Mouse (Mus musculus) macrophage (primary cell): ENCODE data around the gene Olfr1294. TPM values are rescaled to one million over a fixed set of nuclear protein-coding genes. Genes with fewer than 3 reads are reported as not detected.

Experiments
- H3K27ac ChIP-seq: fragments of 350-480 bp; formaldehyde crosslinking; 2 replicates; pipeline ENCODE4 v1.9.0; 2021
- H3K36me3 ChIP-seq: fragments of 350-480 bp; formaldehyde crosslinking; 2 replicates; pipeline ENCODE4 v1.9.0; 2021; ENCODE audit errors: inconsistent target
- H3K4me3 ChIP-seq: fragments of 350-480 bp; formaldehyde crosslinking; 2 replicates; pipeline ENCODE4 v1.9.0; 2021; ENCODE audit errors: inconsistent target
- H3K79me2 ChIP-seq: fragments of 350-480 bp; formaldehyde crosslinking; 2 replicates; pipeline ENCODE4 v1.9.0; 2021; ENCODE audit errors: inconsistent target
- WGBS: methylation state at CpG from one replicate; pipeline ENCODE4 v1.1.7; 2026; ENCODE audit warnings: inconsistent platforms; ENCODE audit not compliant: missing documents; 5-methylcytosine and 5-hydroxymethylcytosine counted together
- polyA plus RNA-seq: library from polyadenylated mRNA; stranded (reverse); fragments of 250-400 nt; gene quantifications from 3 replicates; pipeline ENCODE4 v1.2.4, GENCODE M21; 2018; ENCODE audit warnings: inconsistent platforms
- total RNA-seq, 78 experiments: library from RNA; depleted of rRNA; stranded (reverse); fragments of 250-400 nt; gene quantifications; 1 replicate in 9 of 78; 2 replicates in 24 of 78; 3 replicates in 43 of 78; 4 replicates in 2 of 78; pipeline ENCODE4 v1.2.4; 2018; ENCODE audit warnings: inconsistent platforms in 56 of 78

Olfr1294 gene
- total RNA-seq (2018; cell fraction: chromatin; rRNA removed), result not detected
- total RNA-seq (2018; cell fraction: cytosol; rRNA removed), result not detected
- total RNA-seq (2018; cell fraction: nucleus; rRNA removed), result not detected
- not detected in 3 replicates for polyA plus RNA-seq

DNA sequence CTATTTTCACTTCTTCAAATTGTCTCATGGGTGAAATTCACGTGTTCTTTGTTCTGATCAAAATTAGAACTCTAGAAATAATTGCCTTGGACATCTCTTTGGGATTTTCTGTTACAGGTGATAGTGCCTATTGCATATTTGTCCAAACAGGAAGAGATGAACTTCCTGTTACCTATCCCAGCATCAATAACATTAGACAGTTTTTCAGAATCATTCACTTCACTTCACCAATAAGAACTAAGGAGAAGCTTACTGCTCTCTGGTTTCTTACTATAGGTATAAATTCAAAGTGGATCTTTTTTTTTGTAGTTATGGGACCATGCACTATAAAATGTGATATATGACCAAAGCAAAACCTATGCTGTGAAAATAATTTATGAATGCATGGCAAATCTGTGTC is at the start of gene Olfr1294:
TSS of gene Olfr1294 (minus strand) at position 101 of the 400 bp plus-strand sequence.
- no peak within 1 kb of the TSS for H3K27ac ChIP-seq
- 56% methylated on average over 1 of the region's 1 CpGs for WGBS

DNA sequence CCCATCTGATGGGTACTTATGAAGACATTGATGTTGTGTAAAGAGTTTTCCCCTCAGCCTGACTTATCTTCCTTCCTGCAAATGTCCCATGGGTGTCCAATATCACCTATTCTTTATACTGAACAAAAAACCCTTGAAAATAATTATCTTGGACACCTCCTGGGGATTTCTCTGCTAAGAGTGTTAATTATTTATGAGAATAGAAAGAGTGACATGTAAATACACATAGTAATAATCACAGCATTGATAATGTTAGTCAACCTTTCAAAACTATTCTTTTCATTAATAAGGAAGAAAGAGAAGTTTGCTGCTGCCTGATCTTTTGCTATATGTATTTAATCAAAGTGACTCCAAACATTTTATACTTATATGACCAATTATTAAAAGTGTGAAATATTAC is 29.5 kb upstream of the Olfr1294 start, which contains the start of gene Olfr1295:
TSS of gene Olfr1295 (minus strand) at position 101 of the 400 bp plus-strand sequence.
- H3K79me2 ChIP-seq, result no peaks in the 10 kb centered on the region
- no peak within 1 kb of the TSS for H3K4me3 ChIP-seq
- H3K27ac ChIP-seq, result no peak within 1 kb of the TSS
- no peaks in the 10 kb centered on the region for H3K36me3 ChIP-seq

More for the DNA sequence above, at the start of gene Olfr1294:
- Histone ChIP-seq H3K4me3 (no peak within 1 kb of the TSS), H3K36me3 (no peaks in the 10 kb centered on the region), H3K79me2 (no peaks in the 10 kb centered on the region)

DNA sequence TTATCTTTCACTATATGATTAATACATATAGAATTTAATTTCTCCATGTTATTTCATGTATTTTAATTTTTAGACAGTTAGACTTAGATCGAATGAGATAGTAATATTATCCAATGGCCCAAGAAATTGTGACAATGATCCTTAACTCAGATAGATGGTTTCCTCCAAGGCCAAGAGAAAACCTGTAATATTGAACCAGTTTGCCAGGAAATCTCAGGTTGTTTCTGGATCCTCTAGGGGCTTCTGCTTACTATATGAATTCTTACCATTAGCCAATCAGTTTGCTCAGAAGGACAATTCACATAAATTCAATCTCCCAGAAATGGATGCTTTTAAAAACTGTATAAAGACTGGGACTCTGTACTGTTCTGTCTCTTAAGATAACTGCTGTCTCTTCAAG is 15.2 kb downstream of the Olfr1294 start, which contains the start of gene Olfr1293-ps:
TSS of gene Olfr1293-ps (plus strand) at position 301 of the 400 bp plus-strand sequence.
- WGBS, result 80% methylated on average over 1 of the region's 1 CpGs
- H3K4me3 ChIP-seq, result no peak within 1 kb of the TSS

DNA sequence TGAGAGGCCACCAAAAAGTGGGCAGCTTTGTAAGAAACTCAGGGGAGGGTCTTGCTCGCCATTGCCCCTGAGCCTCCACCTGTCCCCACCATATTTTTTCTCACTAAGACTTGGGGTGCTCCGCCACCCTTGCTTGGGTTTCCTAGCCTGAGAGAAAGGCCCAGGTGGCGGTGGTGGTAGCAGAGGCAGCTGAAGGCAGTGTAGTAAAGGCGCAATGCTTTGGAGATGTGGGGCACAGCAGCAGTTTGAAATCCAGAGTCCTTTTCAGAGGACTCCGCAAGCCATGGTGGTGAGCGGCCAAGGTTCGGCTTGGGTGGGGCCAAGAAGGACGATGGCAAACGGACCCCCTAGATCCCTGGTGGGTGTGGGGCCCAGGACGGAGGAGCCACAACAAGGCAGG is 22.6 kb downstream of the Olfr1294 start:
- Histone ChIP-seq H3K27ac (no peak overlapping the region), H3K36me3 (no peaks in the 10 kb centered on the region), H3K4me3 (no peak overlapping the region), H3K79me2 (no peaks in the 10 kb centered on the region)
- 87% methylated on average over 10 of the region's 10 CpGs for WGBS

More for the DNA sequence above, 15.2 kb downstream of the Olfr1294 start, which contains the start of gene Olfr1293-ps:
- no peaks in the 10 kb centered on the region for H3K36me3 ChIP-seq
- no peaks in the 10 kb centered on the region for H3K79me2 ChIP-seq
- H3K27ac ChIP-seq, result no peak within 1 kb of the TSS

DNA sequence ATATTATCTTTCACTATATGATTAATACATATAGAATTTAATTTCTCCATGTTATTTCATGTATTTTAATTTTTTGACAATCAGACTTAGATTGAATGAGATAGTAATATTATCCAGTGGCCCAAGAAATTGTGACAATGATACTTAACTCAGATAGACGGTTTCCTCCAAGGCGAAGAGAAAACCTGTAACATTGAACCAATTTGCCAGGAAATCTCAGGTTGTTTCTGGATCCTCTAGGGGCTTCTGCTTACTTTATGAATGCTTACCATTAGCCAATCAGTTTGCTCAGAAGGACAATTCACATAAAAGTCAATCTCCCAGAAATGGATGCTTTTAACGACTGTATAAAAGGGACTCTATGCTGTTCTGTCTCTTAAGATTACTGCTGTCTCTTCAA is 43.2 kb downstream of the Olfr1294 start, which contains the start of gene Olfr1291-ps1:
TSS of gene Olfr1291-ps1 (plus strand) at position 301 of the 400 bp plus-strand sequence.
- WGBS, result 82% methylated on average over 3 of the region's 3 CpGs
- H3K79me2 ChIP-seq, result no peaks in the 10 kb centered on the region
- H3K36me3 ChIP-seq, result no peaks in the 10 kb centered on the region
- H3K27ac ChIP-seq, result no peak within 1 kb of the TSS
- H3K4me3 ChIP-seq, result no peak within 1 kb of the TSS

DNA sequence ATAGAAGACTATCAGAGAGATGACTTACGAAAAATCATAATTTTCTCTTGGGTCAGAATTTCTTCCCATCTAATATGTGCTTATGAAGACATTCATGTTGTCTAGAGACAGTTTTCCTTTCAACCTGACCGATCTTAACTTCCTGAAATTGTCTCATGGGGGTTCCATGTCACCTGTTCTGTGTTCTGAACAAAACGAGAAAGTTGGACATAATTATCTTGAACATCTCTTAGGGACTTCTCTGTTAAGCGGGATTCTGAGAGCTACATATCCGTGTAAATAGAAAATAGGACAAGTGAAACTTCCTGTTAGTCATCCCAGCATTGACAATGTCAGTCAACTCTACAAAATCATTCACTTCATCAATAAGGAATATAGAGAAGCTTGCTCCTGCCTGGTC is 46.4 kb downstream of the Olfr1294 start, which contains the start of gene Olfr1290:
TSS of gene Olfr1290 (minus strand) at position 101 of the 400 bp plus-strand sequence.
- no peaks in the 10 kb centered on the region for H3K79me2 ChIP-seq
- 72% methylated on average over 5 of the region's 5 CpGs for WGBS
- no peak within 1 kb of the TSS for H3K27ac ChIP-seq
- no peaks in the 10 kb centered on the region for H3K36me3 ChIP-seq
- no peak within 1 kb of the TSS for H3K4me3 ChIP-seq

Other genes starting within 250 kb of the Olfr1294 start
- not detected in 3 replicates for gene Olfr1279, start 239.7 kb downstream of the Olfr1294 start, polyA plus RNA-seq
- not detected in 3 replicates for gene Olfr1280, start 226.3 kb downstream of the Olfr1294 start, polyA plus RNA-seq
- not detected in 3 replicates for gene Olfr1281, start 213.8 kb downstream of the Olfr1294 start, polyA plus RNA-seq
- gene Olfr1282, start 204.2 kb downstream of the Olfr1294 start, polyA plus RNA-seq, result not detected in 3 replicates
- not detected in 3 replicates for gene Olfr1283, start 173.5 kb downstream of the Olfr1294 start, polyA plus RNA-seq
- not detected in 3 replicates for gene Olfr1284, start 164.8 kb downstream of the Olfr1294 start, polyA plus RNA-seq
- not detected in 3 replicates for gene Olfr1286, start 117.2 kb downstream of the Olfr1294 start, polyA plus RNA-seq
- gene Olfr1287, start 91.1 kb downstream of the Olfr1294 start, polyA plus RNA-seq, result not detected in 3 replicates
- not detected in 3 replicates for gene Olfr1288, start 66.2 kb downstream of the Olfr1294 start, polyA plus RNA-seq
- gene Olfr1289, start 59.5 kb downstream of the Olfr1294 start, polyA plus RNA-seq, result not detected in 3 replicates
- gene Olfr1290, start 46.5 kb downstream of the Olfr1294 start, polyA plus RNA-seq, result not detected in 3 replicates
- gene Olfr1291-ps1, start 43.1 kb downstream of the Olfr1294 start, polyA plus RNA-seq, result not detected in 3 replicates
- gene Olfr1293-ps, start 15.1 kb downstream of the Olfr1294 start, polyA plus RNA-seq, result not detected in 3 replicates
- gene Olfr1295, start 29.4 kb upstream of the Olfr1294 start, polyA plus RNA-seq, result not detected in 3 replicates
- not detected in 3 replicates for gene Olfr1297, start 86.2 kb upstream of the Olfr1294 start, polyA plus RNA-seq
- not detected in 3 replicates for gene Olfr1298, start 108.9 kb upstream of the Olfr1294 start, polyA plus RNA-seq
- gene Olfr1299, start 121.1 kb upstream of the Olfr1294 start, polyA plus RNA-seq, result not detected in 3 replicates
- not detected in 3 replicates for gene Olfr1301, start 210.7 kb upstream of the Olfr1294 start, polyA plus RNA-seq
- gene Olfr1302, start 237.1 kb upstream of the Olfr1294 start, polyA plus RNA-seq, result not detected in 3 replicates